Mouse (Mus musculus): Measurements from ENCODE around the gene Zfp704. TPM values are rescaled to one million over a fixed set of nuclear protein-coding genes. Genes with fewer than 3 reads are reported as not detected.

Zfp704 gene
- polyA plus RNA-seq, 1 experiment from 2014 or later, result 7.9 TPM

- Histone ChIP-seq H3K4me1 (replicated peaks; ENCODE audit: insufficient read depth, low read length) (no peaks in the 10 kb centered on the region), H3K4me3 (replicated peaks; ENCODE audit: low read depth, low read length) (no peak overlapping the region), H3K9me3 (replicated peaks; ENCODE audit: low read length) (no peaks in the 10 kb centered on the region), H3K36me3 (ENCODE audit: insufficient read depth, low read length) (no peaks in the 10 kb centered on the region), H3K4me2 (ENCODE audit: low read length) (no peak overlapping the region), H3K27ac (no peak overlapping the region), H3K27me3 (ENCODE audit: insufficient read depth, low read length) (no peaks in the 10 kb centered on the region), H3K9ac (ENCODE audit: low read depth, low read length) (no peak overlapping the region)
- DNase-seq (ENCODE audit: low spot score) (no peak), ATAC-seq (replicated peaks; ENCODE audit: low FRiP score, low read depth) (no peak)
- TF ChIP-seq CTCF (IDR thresholded peaks at IDR 0.05; ENCODE audit: low read depth), result no peak
- 93% methylated on average over 3 of the region's 3 CpGs for WGBS
Observed at GRCm38 (mm10) chr3:9476336-9476735, 133.5 kb downstream of the Zfp704 start.

GRCm38 (mm10) chr3:9475501-9475900 lies 134.4 kb downstream of the Zfp704 start:
- Histone ChIP-seq H3K36me3 (ENCODE audit: insufficient read depth, low read length) (no peaks in the 10 kb centered on the region), H3K4me2 (ENCODE audit: low read length) (no peak overlapping the region), H3K9ac (ENCODE audit: low read depth, low read length) (no peak overlapping the region), H3K4me3 (replicated peaks; ENCODE audit: low read depth, low read length) (no peak overlapping the region), H3K27me3 (ENCODE audit: insufficient read depth, low read length) (no peaks in the 10 kb centered on the region), H3K27ac (no peak overlapping the region), H3K9me3 (replicated peaks; ENCODE audit: low read length) (no peaks in the 10 kb centered on the region), H3K4me1 (replicated peaks; ENCODE audit: insufficient read depth, low read length) (no peaks in the 10 kb centered on the region)
- DNase-seq (ENCODE audit: low spot score) (no peak), ATAC-seq (replicated peaks; ENCODE audit: low FRiP score, low read depth) (no peak)
- 91% methylated on average over 5 of the region's 5 CpGs for WGBS
- TF ChIP-seq CTCF (IDR thresholded peaks at IDR 0.05; ENCODE audit: low read depth), result no peak

GRCm38 (mm10) chr3:9474331-9474730 lies 135.6 kb downstream of the Zfp704 start:
- DNase-seq (ENCODE audit: low spot score), result no peak
- H3K4me2 ChIP-seq (ENCODE audit: low read length), result no peak overlapping the region
- no peaks in the 10 kb centered on the region for H3K27me3 ChIP-seq (ENCODE audit: insufficient read depth, low read length)
- no peaks in the 10 kb centered on the region for H3K9me3 ChIP-seq (replicated peaks; ENCODE audit: low read length)
- H3K9ac ChIP-seq (ENCODE audit: low read depth, low read length), result no peak overlapping the region
- no peak overlapping the region for H3K4me3 ChIP-seq (replicated peaks; ENCODE audit: low read depth, low read length)
- no peak for TF ChIP-seq CTCF (IDR thresholded peaks at IDR 0.05; ENCODE audit: low read depth)
- no peaks in the 10 kb centered on the region for H3K36me3 ChIP-seq (ENCODE audit: insufficient read depth, low read length)
- no peak overlapping the region for H3K27ac ChIP-seq
- H3K4me1 ChIP-seq (replicated peaks; ENCODE audit: insufficient read depth, low read length), result no peaks in the 10 kb centered on the region
- WGBS, result 91% methylated on average over 6 of the region's 6 CpGs
- no peak for ATAC-seq (replicated peaks; ENCODE audit: low FRiP score, low read depth)

- 37% methylated on average over 3 of the region's 3 CpGs for WGBS
- DNase-seq (ENCODE audit: low spot score) (peak; percentile 77), ATAC-seq (replicated peaks; ENCODE audit: low FRiP score, low read depth) (peak; percentile 51)
- no peak overlapping the region for H3K4me2 ChIP-seq (ENCODE audit: low read length)
- no peak overlapping the region for H3K27ac ChIP-seq
- no peaks in the 10 kb centered on the region for H3K4me1 ChIP-seq (replicated peaks; ENCODE audit: insufficient read depth, low read length)
- H3K9ac ChIP-seq (ENCODE audit: low read depth, low read length), result no peak overlapping the region
- no peaks in the 10 kb centered on the region for H3K36me3 ChIP-seq (ENCODE audit: insufficient read depth, low read length)
- no peaks in the 10 kb centered on the region for H3K9me3 ChIP-seq (replicated peaks; ENCODE audit: low read length)
- peak; percentile 92 for TF ChIP-seq CTCF (IDR thresholded peaks at IDR 0.05; ENCODE audit: low read depth)
- no peaks in the 10 kb centered on the region for H3K27me3 ChIP-seq (ENCODE audit: insufficient read depth, low read length)
- H3K4me3 ChIP-seq (replicated peaks; ENCODE audit: low read depth, low read length), result no peak overlapping the region
Observed at GRCm38 (mm10) chr3:9466287-9466686, 143.6 kb downstream of the Zfp704 start.

GRCm38 (mm10) chr3:9465731-9466130 lies 144.2 kb downstream of the Zfp704 start:
- H3K9ac ChIP-seq (ENCODE audit: low read depth, low read length), result no peak overlapping the region
- no peak overlapping the region for H3K4me2 ChIP-seq (ENCODE audit: low read length)
- 75% methylated on average over 4 of the region's 4 CpGs for WGBS
- H3K27ac ChIP-seq, result no peak overlapping the region
- no peaks in the 10 kb centered on the region for H3K4me1 ChIP-seq (replicated peaks; ENCODE audit: insufficient read depth, low read length)
- H3K9me3 ChIP-seq (replicated peaks; ENCODE audit: low read length), result no peaks in the 10 kb centered on the region
- no peaks in the 10 kb centered on the region for H3K27me3 ChIP-seq (ENCODE audit: insufficient read depth, low read length)
- TF ChIP-seq CTCF (IDR thresholded peaks at IDR 0.05; ENCODE audit: low read depth), result no peak
- no peaks in the 10 kb centered on the region for H3K36me3 ChIP-seq (ENCODE audit: insufficient read depth, low read length)
- DNase-seq (ENCODE audit: low spot score), result no peak
- H3K4me3 ChIP-seq (replicated peaks; ENCODE audit: low read depth, low read length), result no peak overlapping the region
- ATAC-seq (replicated peaks; ENCODE audit: low FRiP score, low read depth), result no peak

DNA sequence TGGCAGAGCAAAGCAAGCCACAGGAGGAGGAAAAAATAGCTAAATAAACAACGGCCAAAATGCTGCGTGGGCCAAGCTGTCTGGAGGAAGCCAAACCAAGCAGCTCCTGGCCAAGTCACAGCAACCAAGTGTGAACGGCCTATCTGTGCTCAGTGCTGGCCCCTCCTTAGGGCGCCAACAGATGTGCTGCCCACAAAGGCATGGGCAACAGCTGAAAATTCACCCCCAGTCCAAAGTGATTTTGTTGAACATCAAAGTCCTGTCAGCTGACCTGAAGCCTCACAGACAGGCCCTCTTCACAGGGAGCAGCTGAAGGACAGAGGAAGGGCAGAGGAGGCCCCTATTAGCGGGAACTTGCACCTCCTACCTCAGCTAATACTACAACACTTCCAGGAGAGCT lies 148.2 kb downstream of the Zfp704 start:
- Histone ChIP-seq H3K9me3 (replicated peaks; ENCODE audit: low read length) (no peaks in the 10 kb centered on the region), H3K27ac (no peak overlapping the region), H3K27me3 (ENCODE audit: insufficient read depth, low read length) (no peaks in the 10 kb centered on the region), H3K4me1 (replicated peaks; ENCODE audit: insufficient read depth, low read length) (no peaks in the 10 kb centered on the region), H3K9ac (ENCODE audit: low read depth, low read length) (no peak overlapping the region), H3K4me3 (replicated peaks; ENCODE audit: low read depth, low read length) (no peak overlapping the region), H3K4me2 (ENCODE audit: low read length) (no peak overlapping the region), H3K36me3 (ENCODE audit: insufficient read depth, low read length) (no peaks in the 10 kb centered on the region)
- TF ChIP-seq CTCF (IDR thresholded peaks at IDR 0.05; ENCODE audit: low read depth), result no peak
- WGBS, result 79% methylated on average over 5 of the region's 5 CpGs
- ATAC-seq (replicated peaks; ENCODE audit: low FRiP score, low read depth), result no peak
- DNase-seq (ENCODE audit: low spot score), result no peak

DNA sequence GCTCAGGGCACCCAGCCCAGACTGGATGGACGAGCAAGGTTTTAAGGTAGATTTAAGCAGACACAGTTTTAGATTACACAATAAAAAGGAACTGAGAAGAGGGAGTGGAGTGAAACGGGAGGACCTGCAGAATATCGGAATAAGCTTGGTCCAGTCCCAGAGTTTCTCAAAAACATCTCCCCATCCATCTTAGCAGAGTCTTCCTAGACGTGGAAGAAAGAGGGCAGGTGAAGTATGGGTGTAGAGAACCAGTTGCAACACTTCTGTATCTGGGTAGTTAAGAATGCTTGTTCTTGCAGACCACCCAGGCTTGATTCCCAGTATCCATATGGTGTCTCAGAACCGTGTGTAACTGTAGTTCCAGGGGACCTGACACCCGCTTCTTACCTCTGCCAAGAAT lies 149.6 kb downstream of the Zfp704 start:
- DNase-seq (ENCODE audit: low spot score) (no peak), ATAC-seq (replicated peaks; ENCODE audit: low FRiP score, low read depth) (no peak)
- Histone ChIP-seq H3K4me2 (ENCODE audit: low read length) (no peak overlapping the region), H3K27ac (no peak overlapping the region), H3K36me3 (ENCODE audit: insufficient read depth, low read length) (no peaks in the 10 kb centered on the region), H3K4me3 (replicated peaks; ENCODE audit: low read depth, low read length) (no peak overlapping the region), H3K4me1 (replicated peaks; ENCODE audit: insufficient read depth, low read length) (no peaks in the 10 kb centered on the region), H3K9me3 (replicated peaks; ENCODE audit: low read length) (no peaks in the 10 kb centered on the region), H3K9ac (ENCODE audit: low read depth, low read length) (no peak overlapping the region), H3K27me3 (ENCODE audit: insufficient read depth, low read length) (no peaks in the 10 kb centered on the region)
- TF ChIP-seq CTCF (IDR thresholded peaks at IDR 0.05; ENCODE audit: low read depth), result no peak
- WGBS, result 75% methylated on average over 6 of the region's 6 CpGs
